Mouse (Mus musculus) liver, adult 2 months (tissue): ENCODE results near the gene Map2. TPM values are rescaled to one million over a fixed set of nuclear protein-coding genes. Genes with fewer than 3 reads are reported as not detected.

ENCODE experiments used
- DNase-seq: peaks from one replicate; pipeline ENCODE4 v3.0.0-alpha.2; 2011; ENCODE audit warnings: low read depth, low spot score; ENCODE audit errors: extremely low read depth
- H3K27ac ChIP-seq: fragments of 200-500 bp; replicated peaks from 2 replicates; pipeline ENCODE4 v1.5.1; 2012; ENCODE audit warnings: low read depth, mild to moderate bottlenecking, control low read depth, inconsistent platforms, low read length; ENCODE audit not compliant: insufficient read depth
- H3K27me3 ChIP-seq: fragments of 200-500 bp; 2 replicates; pipeline ENCODE4 v1.6.1; 2012; ENCODE audit warnings: mild to moderate bottlenecking, moderate library complexity, low read length, inconsistent platforms; ENCODE audit not compliant: control insufficient read depth, insufficient read depth
- H3K36me3 ChIP-seq: fragments of 200-500 bp; 2 replicates; pipeline ENCODE4 v1.6.1; 2012; ENCODE audit warnings: low read length, inconsistent platforms; ENCODE audit not compliant: control insufficient read depth, insufficient read depth
- H3K4me1 ChIP-seq: fragments of 200-500 bp; 2 replicates; pipeline ENCODE4 v1.6.1; 2011; ENCODE audit warnings: low read length; ENCODE audit not compliant: control insufficient read depth, insufficient read depth
- H3K4me3 ChIP-seq: fragments of 200-500 bp; 2 replicates; pipeline ENCODE4 v1.5.1; 2011; ENCODE audit warnings: low read depth, mild to moderate bottlenecking, control low read depth, low read length, moderate library complexity; ENCODE audit not compliant: insufficient read depth
- H3K79me2 ChIP-seq: fragments of 200-500 bp; 2 replicates; pipeline ENCODE4 v1.6.1; 2012; ENCODE audit warnings: inconsistent platforms, mild to moderate bottlenecking, low read length, moderate library complexity; ENCODE audit not compliant: control insufficient read depth, insufficient read depth
- H3K9ac ChIP-seq: fragments of 200-500 bp; 2 replicates; pipeline ENCODE4 v1.6.1; 2012; ENCODE audit warnings: low read depth, mild to moderate bottlenecking, control low read depth, inconsistent platforms, low read length
- CTCF ChIP-seq: fragments of 200-500 bp; IDR thresholded peaks from 2 replicates; pipeline ENCODE4 v1.5.1; 2011; ENCODE audit warnings: low read depth, low read length, control low read depth
- POLR2A ChIP-seq: fragments of 200-500 bp; IDR thresholded peaks from 2 replicates; pipeline ENCODE4 v1.6.1; 2011; ENCODE audit warnings: low read length, control low read depth; ENCODE audit not compliant: insufficient read depth; ENCODE audit errors: extremely low read depth
- WGBS: fragments of 180-500 bp; shearing (Covaris S2); methylation state at CpG from one replicate; pipeline ENCODE4 v1.1.7; 2018; 5-methylcytosine and 5-hydroxymethylcytosine counted together
- polyA plus RNA-seq: library from polyadenylated mRNA; depleted of rRNA; stranded (reverse); fragments of >200 nt; gene quantifications from 2 replicates; pipeline ENCODE4 v1.2.3, GENCODE M21; 2012
- total RNA-seq: library from RNA; depleted of rRNA; stranded (reverse); fragments of >200 nt; gene quantifications from 2 replicates; pipeline ENCODE4 v1.2.3, GENCODE M21; 2014

Map2 gene
- total and polyA plus RNA-seq, 2 experiments, result 0.45 to 1.0 TPM

- H3K9ac ChIP-seq, result no peak overlapping the region
- no peak overlapping the region for H3K27ac ChIP-seq
- no peaks in the 10 kb centered on the region for H3K4me1 ChIP-seq
- H3K4me3 ChIP-seq, result no peak overlapping the region
- no peak for DNase-seq
- H3K36me3 ChIP-seq, result no peaks in the 10 kb centered on the region
- H3K27me3 ChIP-seq, result no peaks in the 10 kb centered on the region
- 82% methylated on average over 3 of the region's 3 CpGs for WGBS
- TF ChIP-seq CTCF (no peak), POLR2A (no peak)
- H3K79me2 ChIP-seq, result no peaks in the 10 kb centered on the region
These were observed 117.2 kb downstream of the Map2 start for GRCm38 (mm10) chr1:66292121-66292881.

- H3K36me3 ChIP-seq, result no peaks in the 10 kb centered on the region
These were observed 124.3 kb downstream of the Map2 start for GRCm38 (mm10) chr1:66299376-66299775.

GRCm38 (mm10) chr1:66320378-66321135 is 145.5 kb downstream of the Map2 start:
- no peaks in the 10 kb centered on the region for H3K27me3 ChIP-seq
- H3K36me3 ChIP-seq, result no peaks in the 10 kb centered on the region
- H3K27ac ChIP-seq, result no peak overlapping the region
- no peaks in the 10 kb centered on the region for H3K79me2 ChIP-seq
- DNase-seq, result no peak
- 94% methylated on average over 2 of the region's 2 CpGs for WGBS
- H3K9ac ChIP-seq, result no peak overlapping the region
- TF ChIP-seq CTCF (no peak), POLR2A (no peak)
- H3K4me1 ChIP-seq, result no peaks in the 10 kb centered on the region
- H3K4me3 ChIP-seq, result no peak overlapping the region

More at GRCm38 (mm10) chr1:66299376-66299775, 124.3 kb downstream of the Map2 start:
- Histone ChIP-seq H3K4me1 (no peaks in the 10 kb centered on the region), H3K4me3 (no peak overlapping the region), H3K79me2 (no peaks in the 10 kb centered on the region), H3K9ac (no peak overlapping the region), H3K27ac (no peak overlapping the region), H3K27me3 (no peaks in the 10 kb centered on the region)
- DNase-seq, result no peak
- TF ChIP-seq POLR2A, result no peak
- TF ChIP-seq CTCF, result no peak
- whole genome bisulfite sequencing, result 89% methylated on average over 6 of the region's 6 CpGs

- Histone ChIP-seq H3K4me3 (no peak overlapping the region), H3K4me1 (no peaks in the 10 kb centered on the region), H3K27ac (no peak overlapping the region), H3K36me3 (no peaks in the 10 kb centered on the region), H3K79me2 (no peaks in the 10 kb centered on the region), H3K9ac (no peak overlapping the region), H3K27me3 (no peaks in the 10 kb centered on the region)
- no peak for DNase-seq
- WGBS, result 74% methylated on average over 1 of the region's 1 CpGs
- TF ChIP-seq POLR2A, result no peak
- TF ChIP-seq CTCF, result no peak
These were observed 146.0 kb downstream of the Map2 start for GRCm38 (mm10) chr1:66321136-66321502.

GRCm38 (mm10) chr1:66321631-66322142 is 146.6 kb downstream of the Map2 start:
- WGBS, result 86% methylated on average over 15 of the region's 15 CpGs
- no peak for TF ChIP-seq POLR2A
- no peak for TF ChIP-seq CTCF
- Histone ChIP-seq H3K9ac (no peak overlapping the region), H3K36me3 (no peaks in the 10 kb centered on the region), H3K4me3 (no peak overlapping the region), H3K27me3 (no peaks in the 10 kb centered on the region), H3K27ac (no peak overlapping the region), H3K4me1 (no peaks in the 10 kb centered on the region), H3K79me2 (no peaks in the 10 kb centered on the region)
- DNase-seq, result no peak

- Histone ChIP-seq H3K79me2 (no peaks in the 10 kb centered on the region), H3K9ac (no peak overlapping the region), H3K4me1 (no peaks in the 10 kb centered on the region), H3K27ac (no peak overlapping the region), H3K36me3 (no peaks in the 10 kb centered on the region), H3K27me3 (no peaks in the 10 kb centered on the region), H3K4me3 (no peak overlapping the region)
- 93% methylated on average over 9 of the region's 9 CpGs for WGBS
- no peak for DNase-seq
- TF ChIP-seq CTCF (no peak), POLR2A (no peak)
These were observed 148.4 kb downstream of the Map2 start for GRCm38 (mm10) chr1:66323461-66323860.
